Mouse (Mus musculus): ENCODE measurements around the gene Vwa5b2.

Vwa5b2 gene

DNA sequence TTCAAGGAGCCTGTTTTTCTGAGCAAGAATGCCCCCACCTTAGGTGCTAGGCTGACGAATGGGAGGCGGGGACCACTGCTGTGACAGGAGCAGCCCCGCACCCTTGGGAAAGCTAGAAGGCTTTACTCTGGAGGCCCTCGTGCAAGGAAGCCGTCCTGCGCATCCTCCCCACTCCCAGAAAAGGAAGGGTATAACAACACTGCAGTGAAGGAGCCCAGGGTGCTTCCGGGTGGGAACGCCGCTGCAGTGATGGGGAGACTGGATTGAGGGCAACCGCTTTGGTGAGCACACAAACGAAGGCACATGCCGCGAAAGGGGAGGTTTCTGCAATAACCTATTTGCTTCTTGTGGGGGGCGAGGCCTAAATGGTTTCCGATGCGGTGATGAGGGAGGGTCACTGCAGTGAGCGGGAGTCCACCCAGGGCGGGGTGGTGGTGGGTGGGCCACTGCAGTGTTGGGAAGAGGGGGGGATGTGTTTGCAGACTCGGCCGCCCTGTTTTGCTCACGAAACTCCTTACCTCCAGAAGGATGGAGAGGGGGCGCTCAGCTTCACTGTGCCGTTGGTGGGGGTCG is at the start of gene Vwa5b2:
Vwa5b2 (plus strand) TSS at position 106 of the 573 bp plus-strand sequence.
- DNase-seq (ENCODE audit: low read depth) = no peak

DNA sequence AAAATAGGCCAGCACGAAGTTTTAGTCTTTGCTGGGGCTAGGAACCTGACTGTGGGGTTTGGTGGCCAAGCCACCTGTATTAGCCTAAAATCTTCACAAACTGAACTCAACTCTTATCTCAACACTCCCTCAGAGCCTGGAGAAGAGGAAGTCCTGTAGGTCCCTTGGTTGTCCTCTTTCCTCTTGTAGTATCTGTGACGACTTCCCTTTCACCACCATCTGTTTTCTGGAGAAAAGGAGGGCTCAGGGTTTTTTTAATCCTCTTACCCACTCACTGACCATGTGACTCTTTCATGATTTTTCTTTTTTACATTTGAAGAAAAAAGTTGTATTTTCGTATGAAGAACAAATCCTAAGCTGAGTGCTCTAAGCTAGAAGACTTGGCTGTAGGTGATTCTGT is 49.6 kb upstream of the Vwa5b2 start:
- DNase-seq (ENCODE audit: low read depth) = no peak

DNA sequence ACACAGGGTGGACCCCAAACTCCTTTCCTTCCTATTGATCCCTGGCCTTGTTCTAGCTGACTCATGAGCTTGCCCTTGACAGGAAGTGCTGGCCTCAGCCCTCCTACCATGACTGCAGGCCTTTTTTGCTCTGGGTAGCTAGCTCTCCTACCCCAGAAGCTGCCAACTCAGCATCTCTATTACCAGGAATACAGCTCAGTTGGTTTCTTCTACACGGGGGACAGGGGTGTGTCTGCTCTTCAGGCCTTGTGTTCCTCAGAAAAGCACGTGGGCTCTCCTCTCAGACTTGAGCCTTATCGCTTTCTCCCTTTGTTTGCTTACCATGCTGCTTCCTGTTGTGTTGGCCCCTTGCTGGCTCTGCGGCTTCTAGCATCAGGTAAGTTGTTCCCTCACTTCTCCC is 48.8 kb upstream of the Vwa5b2 start:
- no peak for DNase-seq (ENCODE audit: low read depth)

DNA sequence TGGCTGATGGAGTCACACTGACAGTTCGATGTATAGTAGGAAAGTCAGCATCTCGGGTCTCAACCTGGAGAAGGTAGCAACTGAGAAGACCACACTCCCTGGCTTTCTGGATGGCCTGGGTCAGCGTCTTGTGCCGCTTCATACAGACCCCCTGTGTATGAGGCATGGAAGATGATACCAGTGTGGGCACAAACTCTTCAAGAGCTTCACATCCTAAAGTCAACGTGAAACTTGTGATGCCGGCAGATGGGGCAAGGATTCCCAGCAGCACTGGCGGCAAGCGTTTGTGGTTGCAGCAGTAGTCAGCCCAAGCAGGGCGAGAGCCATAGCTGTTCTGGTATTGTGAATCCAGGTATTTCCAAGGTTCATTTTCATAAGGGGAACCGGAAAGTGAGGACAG is 43.6 kb upstream of the Vwa5b2 start:
- DNase-seq (ENCODE audit: low read depth) = no peak

DNA sequence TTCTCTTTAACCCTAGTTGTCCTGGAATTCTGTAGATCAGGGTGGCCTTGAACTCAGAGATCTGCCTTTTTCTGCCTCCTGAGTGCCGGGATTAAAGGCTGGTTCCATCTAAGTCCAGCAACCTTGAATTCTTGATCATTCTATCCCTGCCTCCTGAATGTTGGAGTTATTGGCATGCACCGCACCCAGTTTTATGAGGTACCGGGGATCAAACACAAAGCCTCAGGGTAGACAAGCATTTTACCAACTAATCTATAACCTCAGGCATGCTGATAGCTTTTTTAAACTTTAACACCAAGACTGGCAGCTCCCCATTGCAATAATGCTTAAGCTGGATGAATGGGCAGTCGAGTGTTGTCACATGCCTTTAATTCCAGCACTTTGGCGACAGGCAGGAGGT is 41.8 kb upstream of the Vwa5b2 start:
- no peak for DNase-seq (ENCODE audit: low read depth)

DNA sequence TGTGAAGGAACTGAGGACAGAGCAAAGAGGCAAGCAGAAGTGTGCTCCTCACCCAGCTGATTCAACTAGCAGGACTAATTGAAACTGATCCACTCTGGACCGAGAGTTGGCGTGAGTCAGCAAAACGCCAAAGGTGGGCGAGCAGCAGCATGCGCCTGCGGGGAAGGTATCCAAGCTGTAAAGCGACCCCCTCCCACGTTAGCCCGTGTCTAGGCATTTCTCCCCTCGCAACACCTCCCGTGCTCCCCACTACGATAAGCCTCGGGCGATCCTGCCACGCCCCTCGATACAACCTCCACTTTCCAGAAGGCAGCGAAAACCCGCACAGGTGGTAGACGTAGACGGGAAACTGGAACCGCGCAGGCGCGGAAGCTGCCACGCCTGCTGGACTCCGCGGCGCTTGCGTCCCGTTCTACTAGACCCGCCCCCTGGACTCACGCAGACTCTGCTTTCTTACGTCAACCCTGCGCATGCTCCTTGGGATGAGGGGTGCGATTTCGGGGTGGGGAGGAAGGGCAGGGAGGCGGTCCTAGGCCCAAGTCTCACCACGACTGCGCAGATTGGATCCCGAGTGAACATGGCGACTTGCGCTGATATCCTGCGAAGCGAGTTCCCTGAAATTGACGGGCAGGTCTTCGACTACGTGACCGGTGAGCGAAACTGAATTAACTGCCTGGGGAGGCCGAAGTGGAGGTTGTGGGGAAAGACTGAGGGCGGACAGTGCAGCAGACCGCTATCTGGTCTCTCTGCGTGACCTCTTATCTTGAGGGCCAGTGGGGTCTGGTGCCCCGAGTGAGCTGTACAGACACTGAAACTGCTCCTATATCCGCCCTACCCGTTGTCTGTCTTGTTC is 40.9 kb upstream of the Vwa5b2 start, which contains the start of gene Abcf3:
Abcf3 (plus strand) TSS at position 482 of the 853 bp plus-strand sequence.
- DNase-seq (ENCODE audit: low read depth) = peak; percentile 100

DNA sequence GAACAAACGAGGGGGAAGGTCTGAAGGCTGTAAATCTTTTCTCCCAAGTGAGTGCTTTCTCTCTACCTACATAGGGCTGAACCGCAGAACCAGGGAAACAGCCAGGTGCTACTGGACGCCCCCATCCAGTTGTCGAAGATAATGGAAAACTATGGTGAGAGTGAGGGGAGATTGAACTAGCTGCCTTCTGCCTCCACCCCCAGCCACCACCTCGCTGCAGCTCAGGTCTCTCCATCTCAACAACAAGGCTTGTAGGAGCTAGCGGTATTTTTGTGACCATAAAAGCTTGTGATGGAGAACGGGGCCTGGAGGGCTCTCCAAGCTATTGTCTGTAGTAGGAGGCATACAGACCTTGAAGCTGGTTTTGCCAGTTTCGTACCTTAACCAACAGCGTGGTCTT is 40.1 kb upstream of the Vwa5b2 start:
- no peak for DNase-seq (ENCODE audit: low read depth)

DNA sequence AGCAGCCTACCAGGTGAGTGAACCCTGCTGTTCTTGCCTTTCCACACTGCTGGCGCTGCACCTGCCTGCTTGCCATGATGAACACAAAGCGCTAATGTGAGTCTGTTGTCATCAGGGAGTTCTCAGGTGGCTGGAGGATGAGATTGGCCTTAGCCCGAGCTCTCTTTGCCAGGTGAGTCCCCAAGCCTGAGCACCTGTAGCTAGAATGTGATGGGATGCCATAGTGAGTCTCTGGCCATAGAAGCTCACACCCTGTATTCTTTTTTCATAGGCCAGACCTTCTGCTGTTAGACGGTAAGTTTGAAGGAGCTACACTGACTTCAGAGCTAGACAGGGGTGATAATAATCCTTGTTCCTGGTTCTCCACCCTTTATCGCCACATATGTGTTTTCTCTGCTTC is 37.6 kb upstream of the Vwa5b2 start:
- DNase-seq (ENCODE audit: low read depth) = no peak

DNA sequence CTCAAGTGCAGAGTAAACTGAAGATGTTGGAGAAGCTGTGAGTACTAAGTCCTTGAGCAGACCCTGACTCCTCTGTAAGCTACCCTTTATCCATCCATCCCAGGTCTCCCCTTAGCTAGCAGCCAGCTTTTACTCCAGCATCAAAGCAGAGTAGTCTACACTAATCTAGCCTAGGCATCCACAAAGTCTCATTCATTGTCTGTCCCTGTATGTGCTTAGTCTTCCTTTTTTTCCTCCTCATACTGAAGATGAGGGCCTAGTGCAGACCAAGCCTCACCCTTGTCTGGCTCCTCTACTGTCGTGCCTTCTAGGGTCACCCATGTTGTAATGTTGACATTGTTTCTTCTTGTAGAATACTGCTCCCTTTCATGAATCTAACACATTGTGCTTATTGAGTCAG is 36.7 kb upstream of the Vwa5b2 start:
- DNase-seq (ENCODE audit: low read depth) = no peak

DNA sequence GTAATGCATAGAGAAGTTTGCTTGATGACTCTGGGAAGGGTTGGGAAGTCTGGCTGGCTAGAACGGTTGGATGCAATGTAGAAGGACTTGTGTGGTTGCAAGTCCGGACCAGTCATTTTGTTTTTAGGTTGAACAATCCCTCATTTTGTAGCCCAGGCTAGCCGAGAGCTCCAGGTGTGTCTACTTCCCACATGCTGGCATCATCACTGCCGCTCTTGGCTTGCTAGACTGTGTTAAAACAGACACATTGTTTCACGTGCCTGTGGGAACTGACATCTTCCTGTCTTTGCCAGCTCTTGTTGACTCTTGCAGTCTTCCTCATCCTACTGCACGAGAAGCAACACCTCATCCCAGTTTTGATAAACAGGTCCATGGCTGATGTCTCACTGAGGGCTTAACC is 34.3 kb upstream of the Vwa5b2 start:
- DNase-seq (ENCODE audit: low read depth) = no peak

DNA sequence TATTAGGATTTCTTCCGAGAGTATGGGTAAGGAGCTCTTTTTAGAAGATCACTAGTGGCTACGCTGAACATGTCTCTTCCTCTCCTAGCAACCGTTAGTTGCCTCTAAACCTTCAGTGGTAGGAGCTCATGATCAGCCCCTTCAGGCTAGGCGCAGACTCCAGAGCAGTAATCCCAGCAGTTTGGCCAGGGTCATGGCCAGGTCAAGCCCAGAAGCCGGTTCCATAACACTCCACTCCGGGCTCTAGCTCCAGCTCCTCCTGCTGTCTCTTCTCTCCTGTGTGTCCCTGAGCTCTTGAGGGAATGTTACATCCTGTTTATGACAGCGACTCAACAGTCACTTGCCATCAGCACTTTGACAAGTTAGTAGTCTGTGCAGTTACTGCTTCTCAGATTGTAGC is 31.9 kb upstream of the Vwa5b2 start:
- no peak for DNase-seq (ENCODE audit: low read depth)

DNA sequence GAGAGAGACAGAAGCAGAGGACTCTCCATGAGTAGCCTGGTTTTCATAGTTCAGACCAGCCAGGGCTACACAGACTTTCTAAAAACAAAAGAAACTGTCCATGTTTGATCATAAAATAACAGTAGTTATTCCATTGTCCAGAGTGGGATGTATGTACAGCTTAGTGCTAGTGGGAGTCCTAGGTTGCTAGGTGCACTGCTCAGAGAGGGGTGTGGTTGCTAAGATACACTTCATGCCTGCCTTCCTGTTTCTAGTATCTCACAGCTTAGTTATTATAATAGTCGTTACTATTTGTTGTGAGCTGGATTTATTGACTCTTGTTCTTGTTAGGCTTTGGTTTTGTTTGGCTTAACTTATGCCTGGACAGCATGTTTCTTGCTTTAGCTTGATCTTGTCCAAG is 24.2 kb upstream of the Vwa5b2 start:
- no peak for DNase-seq (ENCODE audit: low read depth)

DNA sequence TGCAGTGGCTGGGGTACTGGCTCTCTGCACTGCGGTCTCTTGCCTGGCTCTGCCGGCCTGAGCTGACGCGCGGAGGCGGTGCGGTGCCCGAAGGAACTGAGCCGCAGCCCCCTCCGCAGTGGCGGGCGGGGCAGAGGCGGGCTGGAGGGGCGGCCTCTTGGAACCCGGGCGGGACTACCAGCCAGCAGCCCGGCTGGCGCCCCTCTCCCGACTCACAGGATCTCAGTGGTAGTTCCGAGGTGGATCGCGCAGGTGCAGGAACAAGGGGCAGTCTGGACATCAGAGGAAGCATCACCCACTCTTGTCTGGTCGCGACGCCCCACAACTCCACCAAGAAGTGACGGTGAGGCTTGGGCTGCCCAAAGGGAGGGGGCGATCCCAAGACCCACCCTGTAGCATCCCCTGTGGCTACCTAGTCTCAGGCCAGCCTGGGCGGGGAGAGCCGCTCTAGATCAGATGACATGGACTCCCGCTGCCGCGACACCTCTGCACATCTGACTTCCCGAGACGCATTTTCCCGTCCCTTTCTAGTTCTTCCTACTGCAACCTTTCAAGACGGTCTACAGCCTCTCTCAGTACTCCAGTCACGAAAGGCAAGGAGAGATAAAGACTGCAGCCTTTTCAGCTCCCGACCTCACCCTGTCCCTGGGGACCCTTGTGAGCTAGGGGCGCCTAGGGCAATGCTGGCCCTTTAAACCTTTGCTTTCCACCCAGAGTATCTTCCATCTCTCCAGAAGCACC is 838 bp downstream of the Vwa5b2 start:
- DNase-seq (ENCODE audit: low read depth) = no peak

DNA sequence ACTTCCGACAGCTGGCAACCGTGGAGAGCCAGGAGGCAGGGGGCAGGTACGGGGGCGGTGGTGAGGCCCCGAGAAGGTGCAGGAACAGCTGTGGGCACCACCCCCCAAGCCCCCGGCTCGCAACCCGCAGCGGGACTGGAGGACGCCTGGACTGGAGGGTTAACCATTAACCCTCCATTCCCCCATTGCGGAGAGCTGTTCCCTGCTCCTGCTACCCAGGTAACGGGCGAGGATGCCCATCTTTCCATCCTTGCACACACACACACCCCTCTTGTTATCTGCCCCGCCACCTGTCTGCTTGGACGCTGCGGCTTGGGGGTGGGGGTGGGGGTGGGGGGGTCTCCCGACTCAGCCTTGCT is 1.4 kb downstream of the Vwa5b2 start:
- DNase-seq (ENCODE audit: low read depth) = no peak

DNA sequence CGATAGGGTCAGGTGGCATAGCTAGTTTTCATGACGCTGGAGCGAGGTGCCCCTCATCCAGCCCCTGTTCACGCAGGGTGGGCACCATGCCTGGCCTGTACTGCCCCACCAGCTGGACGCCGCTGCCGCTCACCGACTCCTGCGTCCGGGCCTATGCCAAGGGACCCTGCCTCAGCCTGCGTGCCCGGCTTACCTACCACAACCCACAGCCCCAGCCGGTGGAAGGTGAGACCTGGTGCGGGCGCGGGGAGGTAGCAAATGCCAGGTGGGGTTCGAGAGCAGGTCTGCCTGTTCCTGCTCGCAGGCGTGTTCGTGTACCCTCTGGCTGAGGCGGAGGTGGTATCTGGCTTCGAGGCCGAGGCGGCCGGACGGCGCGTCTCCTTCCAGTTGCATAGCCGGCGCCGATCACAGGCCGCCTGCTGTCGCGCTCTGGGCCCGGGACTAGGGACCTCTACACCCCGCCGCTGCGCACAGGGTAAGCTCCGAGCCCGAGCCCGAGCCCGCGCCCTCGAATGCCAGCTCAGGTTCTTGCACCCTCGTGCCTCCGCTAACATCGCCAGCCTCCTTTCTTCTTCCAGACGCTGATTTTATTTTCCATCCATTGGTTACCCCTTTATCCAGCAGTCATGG is 1.9 kb downstream of the Vwa5b2 start:
- DNase-seq (ENCODE audit: low read depth) = no peak

DNA sequence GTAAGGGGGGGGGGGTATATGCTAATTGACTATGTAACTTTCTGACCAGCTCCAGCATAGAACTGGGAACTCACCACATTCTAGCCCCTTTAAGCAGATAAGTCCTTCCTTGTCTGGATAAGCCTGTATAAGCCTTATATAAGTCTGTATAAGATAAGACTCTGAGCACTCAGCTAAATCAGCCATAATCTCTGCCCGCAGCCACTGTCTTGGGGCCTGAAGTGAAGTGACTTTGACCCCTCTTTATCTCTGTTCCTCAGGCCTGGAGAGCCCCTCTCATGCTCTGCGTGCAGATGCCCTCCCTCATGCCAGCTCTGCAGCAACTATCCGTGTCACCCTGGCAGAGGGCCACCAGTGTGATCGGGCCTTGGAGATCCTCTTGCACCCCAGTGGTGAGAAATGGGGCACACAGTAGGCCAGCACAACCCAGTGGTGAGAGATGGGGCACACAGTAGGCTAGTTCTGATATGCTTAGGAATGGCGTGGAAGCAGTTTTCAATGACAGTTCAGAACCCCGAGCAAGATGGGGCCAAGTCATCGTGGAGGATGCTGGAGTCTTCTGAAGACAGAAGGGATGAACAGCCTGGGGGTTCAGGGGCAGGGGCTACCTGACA is 5.9 kb downstream of the Vwa5b2 start:
- DNase-seq (ENCODE audit: low read depth) = peak; percentile 65

DNA sequence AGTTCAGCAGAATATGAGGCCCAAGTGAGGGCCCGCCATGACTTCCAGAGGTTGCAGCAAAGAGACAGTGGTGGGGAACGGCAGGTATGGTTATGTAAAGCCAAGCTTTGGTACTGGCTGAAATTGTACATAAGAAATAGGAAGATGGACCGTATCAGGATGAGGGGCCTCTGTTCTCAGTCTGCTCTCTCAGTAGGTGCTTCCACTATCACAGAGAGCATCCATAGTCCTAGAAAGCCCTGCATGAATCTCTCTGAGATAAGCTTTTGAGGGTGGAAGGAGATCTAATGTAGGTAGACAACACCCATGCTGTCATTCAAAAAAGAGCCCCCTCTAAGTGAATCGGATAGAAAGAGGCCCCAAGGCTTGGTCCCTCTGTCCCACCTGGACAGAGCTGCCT is 6.5 kb downstream of the Vwa5b2 start:
- no peak for DNase-seq (ENCODE audit: low read depth)

DNA sequence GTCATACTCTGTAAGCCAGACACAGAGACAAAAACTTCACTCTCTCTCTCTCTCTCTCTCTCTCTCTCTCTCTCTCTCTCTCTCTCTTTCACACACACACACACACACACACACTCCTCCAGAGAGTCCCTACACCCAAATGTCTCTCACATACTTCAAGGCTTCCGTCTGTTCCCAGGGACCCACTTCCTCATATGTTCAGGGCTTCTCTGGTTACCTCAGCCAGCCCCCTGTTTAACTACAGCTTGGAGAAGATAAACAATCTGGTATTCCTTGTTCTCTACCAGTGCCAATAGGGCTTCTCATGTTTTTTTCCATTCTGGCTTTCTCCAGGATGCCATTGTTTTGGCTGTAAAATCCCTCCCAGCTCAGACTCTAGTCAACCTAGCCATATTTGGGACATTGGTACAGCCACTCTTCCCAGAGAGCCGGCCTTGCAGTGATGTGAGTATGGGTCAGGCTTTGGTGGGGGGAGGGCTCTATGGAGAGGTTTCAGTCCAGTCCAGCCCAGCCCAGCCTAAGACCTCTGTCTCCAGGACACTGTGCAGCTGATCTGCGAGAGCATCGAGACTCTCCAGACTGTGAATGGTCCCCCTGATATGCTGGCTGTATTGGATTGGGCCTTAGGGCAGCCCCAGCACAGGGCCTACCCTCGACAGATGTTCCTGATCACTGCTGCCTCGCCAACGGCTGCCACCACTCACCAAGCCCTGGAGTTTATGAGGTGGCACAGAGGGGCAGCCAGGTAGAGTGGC is 7.6 kb downstream of the Vwa5b2 start:
- DNase-seq (ENCODE audit: low read depth) = no peak

DNA sequence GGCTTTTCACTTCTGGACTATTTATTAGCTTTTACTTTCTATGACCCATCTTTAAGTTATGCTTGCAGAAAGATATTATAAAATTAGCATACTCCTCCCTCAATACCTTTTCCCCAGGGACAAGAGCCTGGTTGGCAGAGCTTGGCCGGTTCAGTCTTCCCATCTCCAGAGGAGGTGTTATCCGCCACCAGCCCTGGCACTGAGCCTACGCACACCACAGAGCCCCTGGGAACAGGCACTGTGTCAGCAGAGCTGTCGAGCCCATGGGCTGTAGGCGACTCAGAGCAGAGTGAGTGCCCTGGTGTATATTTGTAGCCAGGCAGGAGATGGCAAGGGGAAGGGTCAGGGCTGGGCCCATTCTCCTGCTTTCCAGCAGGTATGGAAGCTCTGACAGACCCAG is 11.2 kb downstream of the Vwa5b2 start:
- no peak for DNase-seq (ENCODE audit: low read depth)

DNA sequence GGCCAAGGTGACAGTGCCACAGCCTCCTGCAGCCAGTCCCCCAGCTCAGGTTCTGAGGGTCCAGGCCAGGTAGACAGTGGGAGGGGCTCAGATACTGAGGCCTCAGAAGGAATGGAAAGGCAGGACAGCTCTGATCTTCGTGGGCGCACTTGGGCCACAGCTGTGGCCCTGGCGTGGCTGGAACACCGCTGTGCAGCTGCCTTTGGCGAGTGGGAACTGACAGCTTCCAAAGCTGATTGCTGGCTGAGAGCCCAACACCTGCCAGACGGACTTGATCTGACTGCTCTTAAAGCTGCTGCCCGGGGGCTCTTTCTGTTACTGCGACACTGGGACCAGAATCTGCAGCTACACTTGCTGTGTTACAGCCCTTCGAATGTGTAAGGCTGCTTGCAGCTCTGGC is 15.4 kb downstream of the Vwa5b2 start:
- no peak for DNase-seq (ENCODE audit: low read depth)

DNA sequence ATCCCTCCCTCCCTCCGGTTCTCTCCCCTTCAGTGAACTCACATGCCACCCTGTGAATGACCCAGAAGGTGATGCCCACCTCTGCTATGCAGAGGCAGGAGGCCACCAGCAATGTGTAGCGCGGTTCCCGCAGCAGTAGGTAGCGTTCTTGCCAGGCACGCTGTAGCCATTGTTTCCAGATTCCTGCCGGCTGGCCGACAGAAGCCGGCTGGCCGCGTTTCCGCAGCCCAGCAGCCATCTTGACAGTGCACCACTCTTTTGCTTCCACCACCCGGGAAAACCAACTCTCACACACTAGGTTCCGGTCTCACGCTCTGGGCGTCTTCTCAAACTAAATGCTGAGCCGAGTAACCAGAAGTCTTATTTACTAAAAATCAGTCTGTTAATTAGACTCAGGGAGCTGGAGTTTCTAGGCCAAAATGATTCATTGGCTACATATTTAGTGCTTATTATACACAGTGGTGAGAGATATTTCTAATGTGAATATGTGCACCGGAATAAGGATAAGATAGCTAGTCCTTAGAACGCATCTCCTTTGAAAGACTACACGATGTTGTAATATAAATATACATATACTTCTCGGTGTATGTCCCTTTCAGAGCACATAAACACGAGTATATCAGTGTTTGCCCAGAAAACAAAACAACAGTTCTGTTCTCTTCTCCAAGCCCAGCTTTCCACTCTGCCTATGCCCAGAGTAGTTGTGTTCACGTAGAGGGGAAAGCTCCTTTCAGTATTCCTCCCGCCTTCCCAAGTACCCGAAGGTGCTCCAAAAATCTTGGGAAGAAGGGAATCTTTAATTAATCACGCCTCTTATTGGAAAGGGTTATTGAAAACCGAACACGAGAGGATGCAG is 21.5 kb downstream of the Vwa5b2 start:
- peak; percentile 83 for DNase-seq (ENCODE audit: low read depth)
